Mouse (Mus musculus): ENCODE data around the gene Sult2b1.

Sult2b1 gene

GRCm38 (mm10) chr7:45723781-45724180 is 60.7 kb downstream of the Sult2b1 start:
- no peak for DNase-seq

DNA sequence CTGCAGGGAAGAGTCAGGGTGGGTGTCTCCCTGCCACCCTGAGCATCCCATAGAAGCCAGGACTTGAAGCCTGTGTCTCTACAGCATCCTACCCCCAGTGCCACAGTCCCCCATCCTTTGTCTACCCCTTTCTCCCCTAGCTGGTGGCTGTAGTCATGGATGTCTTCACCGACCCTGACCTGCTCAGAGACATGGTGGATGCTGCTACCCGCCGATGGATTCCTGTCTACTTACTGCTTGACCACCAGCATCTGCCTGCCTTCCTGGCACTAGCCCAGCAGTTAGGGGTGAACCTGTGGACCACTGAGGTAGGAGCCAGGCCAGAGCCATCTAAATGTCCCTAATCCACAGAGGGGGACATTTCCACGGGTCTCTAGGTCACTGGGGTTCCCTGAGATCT is 61.2 kb downstream of the Sult2b1 start:
- no peak for DNase-seq

DNA sequence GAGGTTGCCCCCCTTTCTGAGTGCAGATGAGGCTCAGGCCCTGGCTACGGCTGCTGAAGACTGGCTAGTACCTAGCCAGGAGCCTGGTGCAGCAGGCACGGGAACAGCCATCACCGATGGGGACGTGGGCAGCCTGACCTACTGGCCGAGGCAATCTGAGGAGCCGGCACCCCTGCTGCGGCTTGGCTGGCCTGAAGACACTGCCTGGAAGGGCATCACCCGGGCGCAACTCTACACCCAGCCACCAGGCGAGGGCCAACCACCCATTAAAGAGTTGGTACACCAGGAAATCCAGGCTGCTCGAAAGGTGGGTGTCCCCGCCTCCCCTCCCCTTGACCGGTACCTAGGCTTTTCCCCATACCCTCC is 62.1 kb downstream of the Sult2b1 start:
- no peak for DNase-seq

- DNase-seq = no peak
Observed at GRCm38 (mm10) chr7:45721642-45722347, 62.7 kb downstream of the Sult2b1 start.

DNA sequence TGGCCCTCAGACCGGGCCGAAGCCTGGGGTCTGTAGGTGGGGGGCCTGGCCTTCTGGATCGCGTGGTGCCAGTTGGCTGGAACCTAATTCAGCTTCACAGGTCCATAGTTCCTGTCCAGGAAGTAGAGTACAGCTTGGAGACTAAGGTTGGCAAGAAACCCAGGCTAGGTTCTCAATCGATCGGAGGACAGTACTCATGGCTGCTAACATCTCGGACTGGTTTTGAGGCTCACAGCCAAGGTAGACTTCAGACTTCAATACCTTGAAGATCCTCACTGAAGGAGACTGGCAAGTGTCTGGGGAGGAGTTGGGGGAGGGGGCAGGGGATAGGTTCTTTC is 63.3 kb downstream of the Sult2b1 start:
- DNase-seq = no peak

GRCm38 (mm10) chr7:45720413-45721233 is 63.8 kb downstream of the Sult2b1 start, which contains the start of gene Fam83e:
TSS of gene Fam83e (plus strand) at chr7:45721212.
- no peak for DNase-seq

- DNase-seq = no peak
Observed at GRCm38 (mm10) chr7:45719738-45720412, 64.6 kb downstream of the Sult2b1 start.

DNA sequence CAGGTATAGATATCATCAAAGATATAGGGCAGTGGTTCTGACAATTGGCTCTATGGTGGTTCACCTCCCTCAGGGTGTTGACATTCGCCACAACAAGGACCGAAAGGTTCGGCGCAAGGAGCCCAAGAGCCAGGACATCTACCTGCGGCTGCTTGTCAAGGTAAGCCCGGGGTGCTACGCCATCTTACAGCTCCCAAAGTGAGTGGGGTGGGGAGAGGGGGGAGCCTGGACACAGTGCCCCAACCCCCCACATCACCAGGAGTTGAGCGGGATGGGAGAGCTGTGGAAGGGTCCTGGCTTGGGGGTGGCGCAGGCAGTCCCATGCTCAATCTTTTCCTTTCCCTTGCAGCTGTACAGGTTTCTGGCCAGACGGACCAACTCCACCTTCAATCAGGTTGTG is 65.3 kb downstream of the Sult2b1 start:
- no peak for DNase-seq

GRCm38 (mm10) chr7:45718331-45718730 is 66.1 kb downstream of the Sult2b1 start:
- no peak for DNase-seq

- DNase-seq = peak; percentile 98
Observed at GRCm38 (mm10) chr7:45717918-45718297, 66.6 kb downstream of the Sult2b1 start, which contains the start of gene Sphk2. TSS of gene Sphk2 (minus strand) at chr7:45718002.

DNA sequence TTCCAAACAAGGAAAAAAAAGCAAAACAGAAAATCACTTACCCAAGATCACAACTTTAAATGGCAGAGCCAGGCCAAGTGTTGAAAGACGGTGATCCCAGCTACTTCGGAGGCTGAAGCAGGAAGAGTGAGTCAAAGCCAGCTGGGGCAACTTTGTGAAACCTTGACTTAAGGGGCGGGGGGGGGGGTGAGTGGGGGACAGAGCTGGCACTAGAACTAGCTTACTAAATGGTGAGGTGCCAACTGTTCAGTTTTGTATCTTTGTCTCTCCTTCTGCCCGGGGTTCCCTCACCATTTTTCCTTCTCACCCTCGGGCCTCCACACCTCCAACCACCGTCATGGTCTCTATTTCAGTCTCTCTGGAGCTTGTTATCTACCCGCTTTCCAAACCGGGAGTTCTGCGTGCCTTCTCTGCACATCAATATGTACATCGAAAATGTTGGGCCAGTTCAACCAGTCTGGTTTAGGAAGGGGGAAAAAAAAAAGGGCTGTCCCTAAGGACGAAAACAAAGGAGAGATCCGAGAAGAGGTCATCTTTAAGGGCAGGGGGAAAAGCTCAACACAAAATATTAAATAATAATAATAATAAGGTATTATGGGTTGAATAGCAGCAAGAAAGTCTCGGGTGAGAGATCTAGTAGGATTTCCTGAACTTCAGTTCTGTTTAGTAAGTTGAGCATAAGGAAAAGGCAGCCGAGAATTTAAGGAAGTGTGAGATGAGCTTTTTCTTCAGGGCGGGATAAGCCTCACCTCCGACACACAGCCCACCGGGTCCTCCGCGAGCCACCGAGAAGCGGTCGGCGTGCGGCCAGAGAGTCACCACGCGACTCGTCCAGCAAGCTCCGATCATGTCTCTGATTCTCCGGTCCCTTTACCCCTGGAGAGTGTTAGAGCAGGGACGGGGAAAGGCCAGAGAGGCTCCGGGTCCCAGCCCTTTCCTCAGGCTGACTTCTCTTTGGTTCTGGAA is 67.2 kb downstream of the Sult2b1 start:
- DNase-seq = no peak

DNA sequence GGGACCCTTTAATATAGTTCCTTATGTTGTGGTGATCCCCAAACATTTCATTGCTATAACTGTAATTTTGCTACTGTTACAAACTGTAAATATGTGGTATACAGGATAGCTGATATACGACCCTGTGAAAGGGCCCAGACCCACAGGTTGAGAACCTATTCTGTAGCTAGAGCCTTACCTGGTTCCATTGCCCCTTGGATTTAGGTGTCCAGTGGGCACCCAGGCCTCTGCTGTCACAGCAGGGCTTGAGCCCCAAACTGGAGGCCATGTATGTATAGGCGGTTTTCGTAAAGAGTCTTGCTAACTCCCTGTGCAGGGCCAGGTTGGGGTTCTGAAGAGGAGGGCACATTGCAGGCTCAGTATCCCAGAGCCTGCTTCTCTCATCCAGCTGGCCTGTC is 68.0 kb downstream of the Sult2b1 start:
- DNase-seq = no peak

- no peak for DNase-seq
Observed at GRCm38 (mm10) chr7:45715741-45716459, 68.6 kb downstream of the Sult2b1 start.

GRCm38 (mm10) chr7:45715090-45715708 is 69.3 kb downstream of the Sult2b1 start, which contains the start of gene Rpl18:
TSS of gene Rpl18 (plus strand) at chr7:45715457.
- DNase-seq = peak; percentile 97

DNA sequence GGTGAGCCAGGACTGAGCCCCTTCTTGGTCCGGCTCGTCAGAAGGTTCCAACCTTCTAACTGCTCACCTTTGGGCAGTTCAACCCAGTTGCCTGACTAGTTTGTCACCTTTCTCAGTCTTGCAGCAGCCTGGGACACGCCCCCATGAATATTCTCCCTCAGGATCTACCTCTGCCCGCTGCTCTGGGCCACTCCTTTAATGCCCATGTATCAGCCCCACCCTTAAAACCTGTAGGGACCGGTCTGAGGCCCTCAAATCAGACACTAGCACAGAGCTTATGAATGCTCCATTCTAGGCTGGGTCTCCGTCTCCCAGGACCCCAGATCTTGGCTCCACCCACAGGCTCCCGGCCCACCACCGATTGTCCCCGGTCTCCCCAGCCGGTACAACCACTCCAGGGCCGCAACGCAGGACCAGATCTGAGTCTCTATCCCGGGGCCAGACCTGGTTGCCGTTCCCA is 69.8 kb downstream of the Sult2b1 start:
- DNase-seq = no peak

DNA sequence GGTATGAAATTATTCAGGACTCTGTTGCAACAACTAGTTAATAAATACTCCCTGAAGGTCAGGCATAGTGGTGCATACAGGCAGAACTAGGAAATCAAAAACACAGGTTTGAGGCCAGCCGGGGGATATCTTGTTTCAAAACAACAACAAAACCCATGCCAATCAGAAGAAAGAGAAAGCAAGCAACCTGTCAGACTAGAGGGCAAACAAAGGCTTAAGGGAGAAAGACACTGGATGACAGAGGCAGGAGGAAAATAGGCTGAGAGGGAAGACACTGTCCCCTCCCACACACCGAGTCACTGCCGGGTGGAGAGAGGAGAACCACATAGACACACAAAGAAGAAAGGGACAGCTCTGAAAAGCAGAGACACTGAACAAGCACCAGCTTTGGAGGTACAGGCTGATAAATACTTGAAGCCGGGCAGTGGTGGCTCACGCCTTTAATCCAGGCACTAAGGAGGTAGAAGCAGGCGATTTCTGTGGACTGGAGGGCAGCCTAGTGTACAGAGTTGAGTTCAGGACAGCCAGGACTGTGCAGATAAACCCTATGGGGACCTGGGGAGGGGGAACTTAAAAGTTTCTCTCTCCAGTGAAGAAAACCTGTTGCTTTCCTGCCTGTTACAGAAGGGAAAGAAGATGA is 70.5 kb downstream of the Sult2b1 start:
- no peak for DNase-seq

- no peak for DNase-seq
Observed at GRCm38 (mm10) chr7:45713396-45713795, 71.1 kb downstream of the Sult2b1 start.

DNA sequence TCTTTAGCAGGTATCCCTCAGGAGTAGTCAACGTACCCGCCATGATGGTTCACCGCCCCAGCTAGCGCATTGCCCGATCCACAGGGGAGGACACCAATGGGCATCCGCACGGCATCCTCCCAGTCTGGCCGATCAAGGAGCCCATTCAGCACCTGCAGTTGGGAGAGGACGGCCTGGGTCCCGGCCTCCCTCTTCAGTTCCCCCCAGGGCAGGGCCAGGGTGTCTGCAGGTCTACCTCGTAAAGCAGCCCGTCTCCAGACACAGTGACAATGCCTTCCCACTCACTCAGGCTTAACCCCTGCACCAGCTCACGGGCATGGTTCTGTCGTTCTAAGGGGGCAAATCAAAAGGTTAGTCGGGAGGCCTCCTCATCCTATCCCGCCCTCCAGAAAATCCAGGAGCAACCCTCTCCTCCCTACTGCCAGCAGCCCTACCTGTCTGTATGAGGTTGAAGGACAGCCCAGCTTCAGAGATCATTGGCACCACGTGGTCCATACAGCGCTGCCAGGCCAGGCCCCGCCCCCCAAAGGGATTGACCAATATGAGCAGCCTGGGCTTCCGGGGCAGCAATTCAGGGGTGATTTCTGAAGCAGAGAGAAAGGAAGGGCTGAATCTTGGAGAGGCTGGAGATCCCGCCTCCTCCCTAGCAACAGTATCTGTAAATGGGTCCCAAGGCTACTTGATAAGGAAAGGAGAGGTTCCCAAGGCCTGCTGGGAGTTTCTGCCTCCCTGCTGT is 72.3 kb downstream of the Sult2b1 start:
- no peak for DNase-seq

DNA sequence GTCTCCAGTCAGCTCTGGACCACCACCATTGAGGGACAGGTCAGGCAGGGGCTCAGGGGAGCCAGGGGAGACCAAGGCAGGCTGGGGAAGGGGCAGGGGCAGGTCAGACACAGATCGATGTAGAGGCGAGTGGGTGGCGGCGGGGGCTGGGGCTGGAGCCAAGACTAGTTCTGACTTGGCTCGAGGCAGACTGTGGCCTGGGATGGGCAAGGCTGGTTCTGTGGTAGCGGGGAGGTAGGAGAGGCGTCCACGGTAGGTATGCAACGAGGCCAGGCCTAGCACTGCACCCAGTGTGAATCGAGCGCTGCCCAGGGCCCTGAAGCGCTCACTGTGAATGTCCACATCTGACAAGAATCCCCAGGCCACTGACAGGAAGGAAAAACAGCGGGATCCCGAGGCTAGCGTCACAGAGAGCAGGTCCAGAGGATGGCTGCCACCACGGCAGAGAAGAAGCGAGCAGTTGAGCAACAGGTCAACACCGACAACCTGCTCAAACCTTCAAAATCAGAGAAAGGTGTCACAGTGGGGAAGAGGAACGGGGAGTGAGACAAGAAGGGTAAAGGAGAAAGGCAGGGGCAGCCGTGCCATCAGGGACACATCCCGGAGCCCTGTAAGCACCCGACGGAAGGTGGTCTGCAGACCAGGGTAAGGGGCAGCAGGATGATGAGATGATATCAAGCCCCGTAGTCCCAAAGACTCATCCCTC is 73.0 kb downstream of the Sult2b1 start:
- no peak for DNase-seq
